Mouse (Mus musculus): ENCODE results near the gene Rfx1. TPM values are rescaled to one million over a fixed set of nuclear protein-coding genes. Genes with fewer than 3 reads are reported as not detected.

Rfx1 gene
- polyA plus RNA-seq, 1 experiment, result 27.2 TPM

DNA sequence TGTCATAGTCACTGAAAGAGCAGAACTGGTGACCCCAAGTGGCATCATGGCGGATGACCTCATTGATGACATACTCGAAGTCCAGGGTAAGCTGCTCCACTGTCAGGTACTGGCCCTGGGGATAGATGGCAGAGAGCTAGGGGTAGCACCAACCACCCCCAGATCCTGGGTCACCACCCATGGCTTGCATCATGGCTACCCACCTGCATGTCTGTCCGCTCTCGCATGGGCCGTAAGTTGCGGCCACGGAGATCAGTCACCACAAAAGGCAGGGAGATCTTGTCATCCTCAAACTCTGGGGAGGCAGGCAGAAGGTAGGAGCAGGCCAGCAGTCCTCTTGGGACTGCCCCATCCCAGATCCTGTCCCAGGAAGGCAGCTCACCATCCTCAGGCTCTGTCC, 31.7 kb downstream of the Rfx1 start:
- TF ChIP-seq POLR2A (IDR thresholded peaks at IDR 0.05; ENCODE audit: borderline replicate concordance, insufficient read depth, low read length) (no peak), CTCF (IDR thresholded peaks at IDR 0.05; ENCODE audit: borderline replicate concordance, insufficient read depth, low read depth, low read length) (no peak)
- WGBS, result 95% methylated on average over 7 of the region's 7 CpGs
- DNase-seq, result no peak

GRCm38 (mm10) chr8:84101476-84102270, 35.0 kb downstream of the Rfx1 start:
- TF ChIP-seq CTCF (IDR thresholded peaks at IDR 0.05; ENCODE audit: borderline replicate concordance, insufficient read depth, low read depth, low read length), result no peak
- TF ChIP-seq POLR2A (IDR thresholded peaks at IDR 0.05; ENCODE audit: borderline replicate concordance, insufficient read depth, low read length), result no peak
- no peaks in the 10 kb centered on the region for H3K27me3 ChIP-seq (ENCODE audit: control insufficient read depth, insufficient read depth, low read length)
- WGBS, result 75% methylated on average over 25 of the region's 25 CpGs
- no peak overlapping the region for H3K4me3 ChIP-seq (replicated peaks; ENCODE audit: insufficient read depth, low read depth, low read length)
- no peak for DNase-seq
- H3K27ac ChIP-seq (ENCODE audit: insufficient read depth, low read length), result no peak overlapping the region
- peaks cover 21% of the 10 kb centered on the region for H3K4me1 ChIP-seq (ENCODE audit: control insufficient read depth, insufficient read depth, low read length)

More for the DNA sequence above, 31.7 kb downstream of the Rfx1 start:
- Histone ChIP-seq H3K27me3 (ENCODE audit: control insufficient read depth, insufficient read depth, low read length) (no peaks in the 10 kb centered on the region), H3K4me1 (ENCODE audit: control insufficient read depth, insufficient read depth, low read length) (peaks cover 21% of the 10 kb centered on the region), H3K4me3 (replicated peaks; ENCODE audit: insufficient read depth, low read depth, low read length) (no peak overlapping the region), H3K27ac (ENCODE audit: insufficient read depth, low read length) (no peak overlapping the region)

GRCm38 (mm10) chr8:84103601-84104000, 37.0 kb downstream of the Rfx1 start:
- TF ChIP-seq CTCF (IDR thresholded peaks at IDR 0.05; ENCODE audit: borderline replicate concordance, insufficient read depth, low read depth, low read length) (no peak), POLR2A (IDR thresholded peaks at IDR 0.05; ENCODE audit: borderline replicate concordance, insufficient read depth, low read length) (no peak)
- peak in 1 of 2 experiments; percentile 44 for DNase-seq
- H3K27me3 ChIP-seq (ENCODE audit: control insufficient read depth, insufficient read depth, low read length), result no peaks in the 10 kb centered on the region
- 0 out of 2 replicates have a peak overlapping the region, but pooled peaks have one; percentile 37 for H3K27ac ChIP-seq (ENCODE audit: insufficient read depth, low read length)
- H3K4me1 ChIP-seq (ENCODE audit: control insufficient read depth, insufficient read depth, low read length), result peaks cover 21% of the 10 kb centered on the region
- 13% methylated on average over 3 of the region's 3 CpGs for WGBS
- H3K4me3 ChIP-seq (replicated peaks; ENCODE audit: insufficient read depth, low read depth, low read length), result peak overlapping the region; percentile 90

- WGBS, result 1% methylated on average over 25 of the region's 29 CpGs
- H3K4me1 ChIP-seq (ENCODE audit: control insufficient read depth, insufficient read depth, low read length), result peaks cover 21% of the 10 kb centered on the region
- peak overlapping the region; percentile 37; the same call in 1 of the 2 replicates for H3K27ac ChIP-seq (ENCODE audit: insufficient read depth, low read length)
- TF ChIP-seq CTCF (IDR thresholded peaks at IDR 0.05; ENCODE audit: borderline replicate concordance, insufficient read depth, low read depth, low read length), result no peak
- TF ChIP-seq POLR2A (IDR thresholded peaks at IDR 0.05; ENCODE audit: borderline replicate concordance, insufficient read depth, low read length), result no peak
- peak in 1 of 2 experiments; percentile 68 for DNase-seq
- H3K4me3 ChIP-seq (replicated peaks; ENCODE audit: insufficient read depth, low read depth, low read length), result peak overlapping the region; percentile 90
- H3K27me3 ChIP-seq (ENCODE audit: control insufficient read depth, insufficient read depth, low read length), result no peaks in the 10 kb centered on the region
Observed at GRCm38 (mm10) chr8:84104221-84104620, 37.6 kb downstream of the Rfx1 start.

- WGBS, result 3% methylated on average over 42 of the region's 42 CpGs
- H3K27ac ChIP-seq (ENCODE audit: insufficient read depth, low read length), result peak within 1 kb of the TSS; percentile 42
- DNase-seq, result peak; percentile 98 to 99
- TF ChIP-seq POLR2A (IDR thresholded peaks at IDR 0.05; ENCODE audit: borderline replicate concordance, insufficient read depth, low read length), result peak; percentile 70; the same call in 1 of the 2 replicates
- no peak for TF ChIP-seq CTCF (IDR thresholded peaks at IDR 0.05; ENCODE audit: borderline replicate concordance, insufficient read depth, low read depth, low read length)
- peak within 1 kb of the TSS; percentile 90 for H3K4me3 ChIP-seq (replicated peaks; ENCODE audit: insufficient read depth, low read depth, low read length)
- H3K4me1 ChIP-seq (ENCODE audit: control insufficient read depth, insufficient read depth, low read length), result peaks cover 21% of the 10 kb centered on the region
- H3K27me3 ChIP-seq (ENCODE audit: control insufficient read depth, insufficient read depth, low read length), result no peaks in the 10 kb centered on the region
Observed at GRCm38 (mm10) chr8:84104697-84105609, 38.3 kb downstream of the Rfx1 start, which contains the start of gene Dcaf15. Gene Dcaf15 (minus strand): TSS chr8:84104768.

GRCm38 (mm10) chr8:84105676-84106075, 39.0 kb downstream of the Rfx1 start:
- no peak for DNase-seq
- Histone ChIP-seq H3K27me3 (ENCODE audit: control insufficient read depth, insufficient read depth, low read length) (no peaks in the 10 kb centered on the region), H3K27ac (ENCODE audit: insufficient read depth, low read length) (no peak overlapping the region), H3K4me1 (ENCODE audit: control insufficient read depth, insufficient read depth, low read length) (peaks cover 21% of the 10 kb centered on the region), H3K4me3 (replicated peaks; ENCODE audit: insufficient read depth, low read depth, low read length) (no peak overlapping the region)
- 84% methylated on average over 2 of the region's 2 CpGs for WGBS
- no peak for TF ChIP-seq CTCF (IDR thresholded peaks at IDR 0.05; ENCODE audit: borderline replicate concordance, insufficient read depth, low read depth, low read length)
- TF ChIP-seq POLR2A (IDR thresholded peaks at IDR 0.05; ENCODE audit: borderline replicate concordance, insufficient read depth, low read length), result no peak

- TF ChIP-seq CTCF (IDR thresholded peaks at IDR 0.05; ENCODE audit: borderline replicate concordance, insufficient read depth, low read depth, low read length), result no peak
- 95% methylated on average over 6 of the region's 6 CpGs for WGBS
- peaks cover 18% of the 10 kb centered on the region for H3K4me1 ChIP-seq (ENCODE audit: control insufficient read depth, insufficient read depth, low read length)
- H3K4me3 ChIP-seq (replicated peaks; ENCODE audit: insufficient read depth, low read depth, low read length), result no peak overlapping the region
- DNase-seq, result no peak
- H3K27me3 ChIP-seq (ENCODE audit: control insufficient read depth, insufficient read depth, low read length), result no peaks in the 10 kb centered on the region
- no peak overlapping the region for H3K27ac ChIP-seq (ENCODE audit: insufficient read depth, low read length)
Observed at GRCm38 (mm10) chr8:84106216-84107040, 39.8 kb downstream of the Rfx1 start.
